Mouse (Mus musculus) heart, adult 10 weeks (tissue): ENCODE measurements around the gene Vmn2r113. TPM values are rescaled to one million over a fixed set of nuclear protein-coding genes. Genes with fewer than 3 reads are reported as not detected.

Experiments used
- polyA plus RNA-seq: library from polyadenylated mRNA; stranded (reverse); fragments of 350-450 nt; fragmentation: Illumina TruSeq; extraction: RNeasy Lipid Tissue Mini Kit (QIAGEN cat#74804); gene quantifications from one replicate; pipeline ENCODE4 v1.2.3, GENCODE M21; 2014; ENCODE audit warnings: low read depth, low replicate concordance

Vmn2r113 gene
- polyA plus RNA-seq = not detected

GRCm38 (mm10) chr17:22942684-22943083 is at the start of gene Vmn2r113:
Vmn2r113 (plus strand) TSS chr17:22942984.

Other genes starting within 250 kb of the Vmn2r113 start
- 9.6 TPM for gene Zfp945, start 75.8 kb upstream of the Vmn2r113 start, polyA plus RNA-seq
- gene Vmn2r-ps130, start 118.2 kb downstream of the Vmn2r113 start, polyA plus RNA-seq = not detected